Mouse (Mus musculus) heart, adult 2 months (tissue): ENCODE measurements around the gene March5.

Experiments
- CTCF ChIP-seq: fragments of 200-600 bp; IDR thresholded peaks from 2 replicates; pipeline ENCODE4 v1.8.1; 2022; ENCODE audit warnings: antibody characterized with exemption, mild to moderate bottlenecking, moderate library complexity
- POLR2A ChIP-seq: fragments of 200-500 bp; IDR thresholded peaks from 2 replicates; pipeline ENCODE4 v1.6.1; 2011; ENCODE audit warnings: mild to moderate bottlenecking, low read depth, low read length, control low read depth; ENCODE audit not compliant: insufficient read depth

DNA sequence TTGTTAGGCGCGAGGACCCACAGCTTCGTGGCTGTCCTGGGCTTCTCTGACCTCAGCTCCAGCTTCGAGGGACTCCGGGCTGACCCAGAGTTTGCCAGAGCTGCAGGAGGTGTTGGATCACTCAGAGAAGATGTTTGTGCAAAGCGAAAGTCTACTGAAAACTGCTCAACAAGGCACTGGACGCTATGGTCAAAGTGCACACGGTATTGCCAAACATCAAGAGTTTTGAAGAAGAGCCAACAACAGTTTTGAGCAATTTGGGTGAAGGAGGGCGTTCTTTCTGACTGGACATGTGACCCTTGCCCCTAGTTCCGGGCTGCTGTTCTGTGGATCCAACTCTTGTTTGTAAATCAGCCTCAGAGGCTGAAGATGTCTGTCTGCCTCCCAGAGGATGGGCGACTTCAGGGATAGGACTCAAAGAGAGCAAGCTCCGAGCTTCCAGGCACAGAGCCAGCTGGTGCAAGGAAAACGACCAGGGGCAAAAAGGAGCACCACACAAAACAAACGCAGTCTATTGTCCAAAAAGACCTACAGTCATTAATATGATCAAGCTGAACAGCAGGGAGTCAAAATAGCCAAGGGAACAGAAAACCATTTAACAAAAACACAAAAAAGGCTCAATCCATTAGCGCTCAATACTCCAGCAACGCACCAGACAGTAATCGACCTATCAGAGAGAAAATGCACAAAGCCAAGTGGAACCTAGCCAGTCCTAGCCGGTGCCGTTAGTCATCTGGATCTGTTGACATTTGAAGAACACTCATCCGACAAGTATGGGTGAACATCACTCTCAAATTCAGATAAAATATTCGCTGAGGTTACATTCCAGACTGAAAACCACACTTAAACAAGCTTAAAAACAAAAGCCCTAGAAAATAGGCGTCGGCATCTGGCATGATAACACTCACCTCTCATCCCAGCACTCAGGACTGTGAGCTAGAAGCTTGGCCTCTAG, 56.9 kb downstream of the March5 start:
- TF ChIP-seq CTCF (no peak), POLR2A (no peak)
